In genomic region chr5:128515343-128515742, GRCm38 (mm10) we compare ENCODE assay signal across 9 mouse cellular contexts.
DNase-seq lines count a peak whose midpoint lies in the region; ATAC-seq and TF ChIP-seq lines count a peak whose summit lies in the region.
"Had no signal": no experiment of that assay in that cellular context is flagged by ENCODE, and none has a peak within 500 bp of the region (broad histone marks: within the 10 kb centered on the region; RNA-seq: fewer than 3 reads in every experiment).

No protein-coding gene starts in this region.

- H3K27ac ChIP-seq in hindbrain, embryonic 14.5 days, result no peak overlapping the region
- H3K27ac ChIP-seq in hindbrain, embryonic 16.5 days (ENCODE audit: low read depth, low read length), result no peak overlapping the region
- no peak overlapping the region for H3K27ac ChIP-seq in lung, postnatal 0 days (ENCODE audit: low read length)
- H3K27ac ChIP-seq: embryonic facial prominence, embryonic 15.5 days had no signal

- 0% methylated on average over 2 of the region's 2 CpGs for WGBS in hindbrain, embryonic 14.5 days
- 3% methylated on average over 2 of the region's 2 CpGs for WGBS in hindbrain, embryonic 16.5 days
- 7% methylated on average over 2 of the region's 2 CpGs for WGBS in lung, postnatal 0 days

- no peak overlapping the region for H3K4me3 ChIP-seq in hindbrain, embryonic 14.5 days (replicated peaks; ENCODE audit: low read length)
- H3K4me3 ChIP-seq in hindbrain, embryonic 16.5 days (ENCODE audit: low read length), result no peak overlapping the region
- no peak overlapping the region for H3K4me3 ChIP-seq in E14TG2a.4 (replicated peaks; ENCODE audit: low read length)
- no peak overlapping the region for H3K4me3 ChIP-seq in lung, postnatal 0 days (ENCODE audit: low read depth, low read length)
- H3K4me3 ChIP-seq: embryonic facial prominence, embryonic 15.5 days had no signal

- H3K36me3 ChIP-seq in hindbrain, embryonic 14.5 days (replicated peaks; ENCODE audit: control insufficient read depth, insufficient read depth), result no peaks in the 10 kb centered on the region
- H3K36me3 ChIP-seq in hindbrain, embryonic 16.5 days (ENCODE audit: control insufficient read depth, insufficient read depth, low read length), result no peaks in the 10 kb centered on the region
- H3K36me3 ChIP-seq in E14TG2a.4 (ENCODE audit: insufficient read depth, low read length), result no peaks in the 10 kb centered on the region
- no peaks in the 10 kb centered on the region for H3K36me3 ChIP-seq in lung, postnatal 0 days (ENCODE audit: insufficient read depth, low read length)
- H3K36me3 ChIP-seq: embryonic facial prominence, embryonic 15.5 days had no signal

- no peak for TF ChIP-seq EP300 in lung, postnatal 0 days (IDR thresholded peaks at IDR 0.05)

- TF ChIP-seq CTCF in E14TG2a.4 (conservative IDR thresholded peaks at IDR 0.05; ENCODE audit: low read length), result peak; percentile 94
- peak; percentile 85 for TF ChIP-seq CTCF in lung, postnatal 0 days (IDR thresholded peaks at IDR 0.05)

- H3K4me1 ChIP-seq in hindbrain, embryonic 14.5 days (replicated peaks; ENCODE audit: control insufficient read depth, insufficient read depth, low read length), result no peaks in the 10 kb centered on the region
- no peaks in the 10 kb centered on the region for H3K4me1 ChIP-seq in hindbrain, embryonic 16.5 days (ENCODE audit: control insufficient read depth, insufficient read depth, low read depth, low read length)
- H3K4me1 ChIP-seq in E14TG2a.4 (replicated peaks; ENCODE audit: low read depth, low read length), result peaks cover 10% of the 10 kb centered on the region
- no peaks in the 10 kb centered on the region for H3K4me1 ChIP-seq in lung, postnatal 0 days (ENCODE audit: insufficient read depth, low read depth, low read length)

- H3K9me3 ChIP-seq in hindbrain, embryonic 14.5 days (ENCODE audit: control insufficient read depth, low read length), result no peaks in the 10 kb centered on the region
- no peaks in the 10 kb centered on the region for H3K9me3 ChIP-seq in hindbrain, embryonic 16.5 days (ENCODE audit: control insufficient read depth, low read length)
- no peaks in the 10 kb centered on the region for H3K9me3 ChIP-seq in E14TG2a.4 (ENCODE audit: low read length)
- H3K9me3 ChIP-seq in lung, postnatal 0 days (ENCODE audit: low read length), result no peaks in the 10 kb centered on the region
- H3K9me3 ChIP-seq: embryonic facial prominence, embryonic 15.5 days had no signal

- H3K4me2 ChIP-seq in hindbrain, embryonic 14.5 days (replicated peaks), result no peak overlapping the region
- H3K4me2 ChIP-seq in hindbrain, embryonic 16.5 days (ENCODE audit: low read length), result no peak overlapping the region
- no peak overlapping the region for H3K4me2 ChIP-seq in lung, postnatal 0 days (replicated peaks; ENCODE audit: low read depth, low read length)
- H3K4me2 ChIP-seq: embryonic facial prominence, embryonic 15.5 days had no signal

- DNase-seq in hindbrain, embryonic 14.5 days (ENCODE audit: low spot score), result peak; percentile 59
- peak; percentile 31 for DNase-seq in adrenal gland, postnatal 25 days
- DNase-seq in lung, postnatal 0 days (ENCODE audit: low spot score), result peak; percentile 57
- no peak for DNase-seq in layer of hippocampus, adult 9-11 months
- DNase-seq in spleen, postnatal 36 days (ENCODE audit: low spot score in 2 of 2), result no peak

- no peak overlapping the region for H3K9ac ChIP-seq in hindbrain, embryonic 14.5 days
- no peak overlapping the region for H3K9ac ChIP-seq in hindbrain, embryonic 16.5 days (ENCODE audit: low read depth, low read length)
- H3K9ac ChIP-seq in lung, postnatal 0 days (replicated peaks; ENCODE audit: low read depth), result no peak overlapping the region
- H3K9ac ChIP-seq: embryonic facial prominence, embryonic 15.5 days had no signal

- ATAC-seq in hindbrain, embryonic 14.5 days (ENCODE audit: low FRiP score), result no peak
- no peak for ATAC-seq in hindbrain, embryonic 16.5 days
- ATAC-seq in lung, postnatal 0 days, result no peak
- no peak for ATAC-seq in activated CD4-positive, CD25-positive, alpha-beta regulatory T cell, adult 4 months

- no peaks in the 10 kb centered on the region for H3K27me3 ChIP-seq in hindbrain, embryonic 14.5 days (ENCODE audit: control insufficient read depth, insufficient read depth, low read length)
- H3K27me3 ChIP-seq in hindbrain, embryonic 16.5 days (replicated peaks; ENCODE audit: control insufficient read depth, insufficient read depth, low read length), result no peaks in the 10 kb centered on the region
- peaks cover 23% of the 10 kb centered on the region for H3K27me3 ChIP-seq in E14TG2a.4 (ENCODE audit: insufficient read depth, low read length)
- no peaks in the 10 kb centered on the region for H3K27me3 ChIP-seq in lung, postnatal 0 days (replicated peaks; ENCODE audit: insufficient read depth, low read length)

Comparison
In these comparisons a context has a peak if more than half of its experiments do, and no peak if none do; other contexts are left out.
1. DNase-seq: peak in hindbrain, embryonic 14.5 days (single experiment), adrenal gland, postnatal 25 days (single experiment) and lung, postnatal 0 days (single experiment); none in layer of hippocampus, adult 9-11 months (single experiment) and spleen, postnatal 36 days (0 of 2).